Mouse (Mus musculus): ENCODE results near the gene Ss18l1. TPM values are rescaled to one million over a fixed set of nuclear protein-coding genes. Genes with fewer than 3 reads are reported as not detected.

Gene Ss18l1
- polyA plus RNA-seq, 1 experiment = 7.4 TPM

GRCm38 (mm10) chr2:180031270-180031669 is 11.0 kb upstream of the Ss18l1 start:
- DNase-seq = no peak
- 86% methylated on average over 6 of the region's 6 CpGs for WGBS
- TF ChIP-seq CTCF (IDR thresholded peaks at IDR 0.05; ENCODE audit: insufficient read depth, low read length) (no peak), POLR2A (IDR thresholded peaks at IDR 0.05; ENCODE audit: borderline replicate concordance, extremely low read depth, low read depth, low read length) (no peak)
- no peak overlapping the region for H3K4me3 ChIP-seq (replicated peaks; ENCODE audit: extremely low read depth, low read depth, low read length)
- peaks cover 3% of the 10 kb centered on the region; the same call in 1 of the 2 replicates for H3K4me1 ChIP-seq (ENCODE audit: control insufficient read depth, insufficient read depth, low read length)

- H3K4me3 ChIP-seq (replicated peaks; ENCODE audit: extremely low read depth, low read depth, low read length) = no peak overlapping the region
- TF ChIP-seq CTCF (IDR thresholded peaks at IDR 0.05; ENCODE audit: insufficient read depth, low read length) (no peak), POLR2A (IDR thresholded peaks at IDR 0.05; ENCODE audit: borderline replicate concordance, extremely low read depth, low read depth, low read length) (no peak)
- 35% methylated on average over 3 of the region's 3 CpGs for WGBS
- no peak for DNase-seq
- H3K4me1 ChIP-seq (ENCODE audit: control insufficient read depth, insufficient read depth, low read length) = peaks cover 3% of the 10 kb centered on the region; the same call in 1 of the 2 replicates
Observed at GRCm38 (mm10) chr2:180032925-180033324, 9.4 kb upstream of the Ss18l1 start.

- Histone ChIP-seq H3K4me1 (ENCODE audit: control insufficient read depth, insufficient read depth, low read length) (peaks cover 3% of the 10 kb centered on the region; the same call in 1 of the 2 replicates), H3K4me3 (replicated peaks; ENCODE audit: extremely low read depth, low read depth, low read length) (no peak overlapping the region)
- TF ChIP-seq POLR2A (IDR thresholded peaks at IDR 0.05; ENCODE audit: borderline replicate concordance, extremely low read depth, low read depth, low read length) (no peak), CTCF (IDR thresholded peaks at IDR 0.05; ENCODE audit: insufficient read depth, low read length) (no peak)
- WGBS = 62% methylated on average over 3 of the region's 3 CpGs
- DNase-seq = no peak
Observed at GRCm38 (mm10) chr2:180033956-180034355, 8.4 kb upstream of the Ss18l1 start.

- TF ChIP-seq POLR2A (IDR thresholded peaks at IDR 0.05; ENCODE audit: borderline replicate concordance, extremely low read depth, low read depth, low read length) (no peak), CTCF (IDR thresholded peaks at IDR 0.05; ENCODE audit: insufficient read depth, low read length) (no peak)
- no peak for DNase-seq
- peaks cover 3% of the 10 kb centered on the region; the same call in 1 of the 2 replicates for H3K4me1 ChIP-seq (ENCODE audit: control insufficient read depth, insufficient read depth, low read length)
- WGBS = 58% methylated on average over 5 of the region's 5 CpGs
- no peak overlapping the region for H3K4me3 ChIP-seq (replicated peaks; ENCODE audit: extremely low read depth, low read depth, low read length)
Observed at GRCm38 (mm10) chr2:180034753-180035152, 7.6 kb upstream of the Ss18l1 start.

- DNase-seq = no peak
- H3K4me3 ChIP-seq (replicated peaks; ENCODE audit: extremely low read depth, low read depth, low read length) = no peak overlapping the region
- TF ChIP-seq POLR2A (IDR thresholded peaks at IDR 0.05; ENCODE audit: borderline replicate concordance, extremely low read depth, low read depth, low read length) = no peak
- TF ChIP-seq CTCF (IDR thresholded peaks at IDR 0.05; ENCODE audit: insufficient read depth, low read length) = no peak
- peaks cover 5% of the 10 kb centered on the region for H3K4me1 ChIP-seq (ENCODE audit: control insufficient read depth, insufficient read depth, low read length)
- WGBS = 34% methylated on average over 6 of the region's 6 CpGs
Observed at GRCm38 (mm10) chr2:180040406-180040805, 1.9 kb upstream of the Ss18l1 start.

GRCm38 (mm10) chr2:180041577-180042255 is 593 bp upstream of the Ss18l1 start:
- Histone ChIP-seq H3K4me3 (replicated peaks; ENCODE audit: extremely low read depth, low read depth, low read length) (peak overlapping the region; percentile 98), H3K4me1 (ENCODE audit: control insufficient read depth, insufficient read depth, low read length) (peaks cover 5% of the 10 kb centered on the region)
- WGBS = under 1% methylated on average over 64 of the region's 66 CpGs
- peak; percentile 38 for DNase-seq
- TF ChIP-seq POLR2A (IDR thresholded peaks at IDR 0.05; ENCODE audit: borderline replicate concordance, extremely low read depth, low read depth, low read length) (0 out of 2 replicates have a peak, but pooled peaks have one; percentile 29), CTCF (IDR thresholded peaks at IDR 0.05; ENCODE audit: insufficient read depth, low read length) (no peak)

GRCm38 (mm10) chr2:180042858-180043515 is 678 bp downstream of the Ss18l1 start:
- peak overlapping the region; percentile 98 for H3K4me3 ChIP-seq (replicated peaks; ENCODE audit: extremely low read depth, low read depth, low read length)
- no peak for TF ChIP-seq CTCF (IDR thresholded peaks at IDR 0.05; ENCODE audit: insufficient read depth, low read length)
- no peak for TF ChIP-seq POLR2A (IDR thresholded peaks at IDR 0.05; ENCODE audit: borderline replicate concordance, extremely low read depth, low read depth, low read length)
- peaks cover 5% of the 10 kb centered on the region for H3K4me1 ChIP-seq (ENCODE audit: control insufficient read depth, insufficient read depth, low read length)
- peak; percentile 57 for DNase-seq
- under 1% methylated on average over 66 of the region's 66 CpGs for WGBS

GRCm38 (mm10) chr2:180045283-180045682 is 3.0 kb downstream of the Ss18l1 start:
- TF ChIP-seq POLR2A (IDR thresholded peaks at IDR 0.05; ENCODE audit: borderline replicate concordance, extremely low read depth, low read depth, low read length) (no peak), CTCF (IDR thresholded peaks at IDR 0.05; ENCODE audit: insufficient read depth, low read length) (peak; percentile 66)
- 38% methylated on average over 4 of the region's 4 CpGs for WGBS
- Histone ChIP-seq H3K4me1 (ENCODE audit: control insufficient read depth, insufficient read depth, low read length) (peaks cover 5% of the 10 kb centered on the region), H3K4me3 (replicated peaks; ENCODE audit: extremely low read depth, low read depth, low read length) (no peak overlapping the region)
- DNase-seq = no peak

- H3K4me1 ChIP-seq (ENCODE audit: control insufficient read depth, insufficient read depth, low read length) = peaks cover 5% of the 10 kb centered on the region
- 59% methylated on average over 3 of the region's 3 CpGs for WGBS
- TF ChIP-seq POLR2A (IDR thresholded peaks at IDR 0.05; ENCODE audit: borderline replicate concordance, extremely low read depth, low read depth, low read length) = no peak
- TF ChIP-seq CTCF (IDR thresholded peaks at IDR 0.05; ENCODE audit: insufficient read depth, low read length) = no peak
- H3K4me3 ChIP-seq (replicated peaks; ENCODE audit: extremely low read depth, low read depth, low read length) = no peak overlapping the region
- DNase-seq = no peak
Observed at GRCm38 (mm10) chr2:180047580-180047979, 5.3 kb downstream of the Ss18l1 start.
